Mouse (Mus musculus) layer of hippocampus, adult 2 months (tissue): Measurements from ENCODE around the gene Clic4. TPM values are rescaled to one million over a fixed set of nuclear protein-coding genes. Genes with fewer than 3 reads are reported as not detected.
A peak's percentile ranks its signal among the peaks of the same experiment; 100 is the strongest.

ENCODE experiments used
- DNase-seq, 2 experiments: peaks; one replicate each; pipeline ENCODE4 v3.0.0; 2022; ENCODE audit warnings: low spot score in 2 of 2
- H3K27ac ChIP-seq: fragments of 200-600 bp; 2 replicates; pipeline ENCODE4 v1.8.1; 2022
- H3K4me3 ChIP-seq: fragments of 200-600 bp; 2 replicates; pipeline ENCODE4 v1.8.1; 2022; ENCODE audit warnings: mild to moderate bottlenecking
- CTCF ChIP-seq: fragments of 200-600 bp; conservative IDR thresholded peaks from 2 replicates; pipeline ENCODE4 v1.8.1; 2022; ENCODE audit warnings: antibody characterized with exemption, mild to moderate bottlenecking, moderate library complexity
- total RNA-seq, 2 experiments: library from RNA; stranded (reverse); gene quantifications; 2 replicates each; pipeline ENCODE4 v1.2.3; 2021

Gene Clic4
- total RNA-seq, 2 experiments from 2014 or later: 31.2 to 34.2 TPM

DNA sequence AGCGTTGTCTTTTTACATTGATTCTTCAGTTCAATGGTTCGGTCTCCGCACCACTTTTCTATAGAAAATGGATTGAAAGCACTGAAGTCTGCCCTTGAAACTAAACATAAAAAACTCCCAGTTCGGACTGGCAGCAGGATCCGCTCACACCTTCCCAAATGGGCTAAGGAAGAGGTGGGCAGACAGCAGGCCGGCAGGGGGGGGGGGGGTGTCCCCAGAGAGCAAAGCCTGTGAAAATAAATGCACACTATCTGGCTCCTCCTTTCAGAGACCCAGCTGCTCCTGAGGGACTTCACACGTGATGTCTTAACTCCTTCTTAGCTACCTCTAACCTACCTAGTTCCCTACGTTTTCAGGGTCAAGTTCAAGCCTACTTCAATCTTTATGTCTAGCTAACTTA lies 5.1 kb downstream of the Clic4 start:
- 0 out of 2 replicates have a peak overlapping the region, but pooled peaks have one; percentile 41 for H3K27ac ChIP-seq
- H3K4me3 ChIP-seq: peak overlapping the region; percentile 22; the same call in 1 of the 2 replicates
- no peak for TF ChIP-seq CTCF
- no peak for DNase-seq

DNA sequence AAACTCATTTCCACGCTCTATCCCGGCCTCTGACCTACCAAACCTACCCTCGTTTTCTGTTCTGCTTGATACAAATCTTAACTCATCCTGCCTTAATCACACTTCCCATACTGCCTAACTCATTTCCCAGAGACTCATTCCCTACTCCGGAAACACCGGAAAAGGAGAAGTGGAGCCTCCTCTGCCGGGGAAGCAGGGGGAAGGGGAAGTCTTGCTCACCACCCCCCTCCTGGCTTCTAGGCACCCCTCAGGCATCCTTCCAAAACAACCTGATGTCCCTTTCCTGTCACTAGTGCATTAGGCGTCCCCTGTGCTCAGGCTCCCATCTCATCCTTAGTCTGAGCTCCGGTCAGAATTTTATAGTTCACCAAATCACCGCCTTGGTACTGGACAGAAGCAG lies 5.6 kb downstream of the Clic4 start:
- TF ChIP-seq CTCF: no peak
- H3K27ac ChIP-seq: 0 out of 2 replicates have a peak overlapping the region, but pooled peaks have one; percentile 41
- DNase-seq: no peak
- peak overlapping the region; percentile 22; the same call in 1 of the 2 replicates for H3K4me3 ChIP-seq

DNA sequence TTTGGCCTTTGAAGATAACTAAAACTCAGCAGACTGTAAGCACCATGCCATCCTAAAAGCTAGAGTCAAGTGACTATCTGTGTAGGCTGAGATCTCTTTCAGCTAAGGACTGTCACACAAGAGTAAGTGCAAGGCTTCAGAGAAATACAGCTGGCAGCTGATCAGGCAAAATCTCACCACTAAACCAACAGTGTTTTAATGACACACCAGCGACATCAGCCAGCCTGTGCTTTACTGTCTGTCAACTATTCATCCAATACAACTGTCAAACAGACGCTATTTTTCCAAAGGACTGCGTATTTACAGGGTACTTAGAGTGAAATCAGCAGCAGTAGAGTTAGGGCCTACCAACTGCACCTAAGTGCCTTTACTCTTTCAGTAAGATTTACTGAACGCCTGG lies 12.2 kb downstream of the Clic4 start:
- no peak for TF ChIP-seq CTCF
- no peak overlapping the region for H3K4me3 ChIP-seq
- DNase-seq: no peak
- no peak overlapping the region for H3K27ac ChIP-seq

DNA sequence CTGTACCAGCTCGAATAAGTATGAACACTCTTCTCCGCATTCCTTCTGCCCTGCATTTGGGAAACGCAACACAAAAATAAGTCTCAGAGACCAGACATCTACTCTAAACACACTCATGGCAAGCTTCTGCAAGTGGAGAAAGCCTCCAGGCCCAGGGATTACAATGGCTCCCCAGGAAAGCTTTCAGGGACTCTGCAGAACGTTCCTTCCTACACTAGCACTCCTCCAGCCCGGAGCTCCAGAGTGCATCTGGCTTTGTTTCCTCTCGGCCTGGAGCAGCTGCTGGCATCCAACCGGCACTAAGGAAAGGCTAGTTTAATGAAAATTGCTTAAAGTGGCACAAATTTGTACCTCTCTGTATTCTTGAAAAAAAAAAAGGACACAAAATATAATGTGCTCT lies 14.1 kb downstream of the Clic4 start:
- H3K4me3 ChIP-seq: no peak overlapping the region
- TF ChIP-seq CTCF: no peak
- DNase-seq: peak in 1 of 2 experiments; percentile 11
- peak overlapping the region; percentile 56 for H3K27ac ChIP-seq

DNA sequence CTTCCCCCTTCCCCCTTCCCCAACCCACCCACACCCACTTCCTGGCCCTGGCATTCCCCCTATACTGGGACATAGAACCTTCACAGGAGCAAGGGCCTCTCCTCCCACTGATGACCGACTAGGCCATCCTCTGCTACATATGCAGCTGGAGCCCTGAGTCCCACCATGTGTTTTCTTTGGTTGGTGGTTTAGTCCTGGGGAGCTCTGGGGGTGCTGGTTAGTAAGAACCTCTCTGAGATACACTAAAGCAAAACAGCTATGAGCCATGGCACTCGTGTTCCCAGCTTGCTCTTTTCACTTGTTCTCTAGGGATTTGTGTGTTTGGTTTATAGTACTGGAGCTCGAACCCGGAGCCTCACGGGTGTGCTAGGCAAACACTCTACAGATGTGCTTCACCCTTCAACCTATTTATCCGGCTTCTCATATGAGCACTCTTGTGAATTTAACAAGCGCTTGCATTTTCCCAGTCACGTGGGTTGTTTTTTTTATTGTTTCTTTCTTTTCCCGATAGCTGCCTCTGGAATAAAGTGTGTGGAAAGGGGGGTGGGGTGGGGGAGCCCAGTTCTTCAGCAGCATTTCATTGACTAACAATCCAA lies 14.6 kb downstream of the Clic4 start:
- Histone ChIP-seq H3K27ac (peak overlapping the region; percentile 56), H3K4me3 (no peak overlapping the region)
- TF ChIP-seq CTCF: no peak
- no peak for DNase-seq

DNA sequence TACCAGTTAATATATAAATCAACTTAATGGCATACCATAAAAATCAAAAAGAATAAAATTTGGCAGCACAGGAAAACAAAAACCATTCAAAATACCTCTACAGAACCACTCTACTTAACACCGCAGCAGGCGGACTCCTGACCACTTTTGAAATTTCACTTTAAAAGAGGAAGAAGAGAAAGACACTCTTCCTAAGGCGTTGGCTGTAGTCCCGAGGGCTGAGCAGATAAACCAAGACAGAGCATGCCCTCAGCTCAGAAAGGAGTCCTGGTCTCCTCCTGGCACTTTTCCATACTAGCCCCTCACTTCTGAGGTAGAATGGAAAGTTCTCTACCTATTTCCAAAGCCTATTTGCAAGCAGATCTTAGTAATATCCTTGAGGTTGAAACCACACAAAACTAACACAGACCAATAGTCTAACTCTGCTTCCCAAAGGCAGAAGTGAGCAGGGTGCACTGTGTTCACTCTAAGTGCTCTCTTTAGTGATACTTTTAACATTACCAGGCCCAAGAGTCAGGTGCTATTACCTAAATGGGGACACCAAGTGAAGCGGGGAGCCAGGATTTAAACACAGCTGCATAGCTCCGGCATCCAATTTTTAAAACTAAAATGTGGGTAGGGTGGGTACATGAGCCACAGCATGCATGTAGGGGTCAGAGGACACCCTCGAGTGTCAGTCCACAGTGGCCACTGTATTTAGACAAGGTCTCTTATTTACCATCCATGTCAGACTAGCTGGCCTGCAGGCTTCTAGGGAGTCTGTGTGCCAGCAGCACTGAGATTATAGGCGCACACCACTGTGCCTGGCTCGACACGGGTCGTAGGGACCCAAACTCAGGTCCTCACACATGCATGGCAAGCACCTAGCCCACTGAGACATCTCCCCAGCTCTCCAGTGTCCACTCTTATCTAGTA lies 15.8 kb downstream of the Clic4 start:
- no peak overlapping the region for H3K27ac ChIP-seq
- DNase-seq: no peak
- TF ChIP-seq CTCF: no peak
- no peak overlapping the region for H3K4me3 ChIP-seq

DNA sequence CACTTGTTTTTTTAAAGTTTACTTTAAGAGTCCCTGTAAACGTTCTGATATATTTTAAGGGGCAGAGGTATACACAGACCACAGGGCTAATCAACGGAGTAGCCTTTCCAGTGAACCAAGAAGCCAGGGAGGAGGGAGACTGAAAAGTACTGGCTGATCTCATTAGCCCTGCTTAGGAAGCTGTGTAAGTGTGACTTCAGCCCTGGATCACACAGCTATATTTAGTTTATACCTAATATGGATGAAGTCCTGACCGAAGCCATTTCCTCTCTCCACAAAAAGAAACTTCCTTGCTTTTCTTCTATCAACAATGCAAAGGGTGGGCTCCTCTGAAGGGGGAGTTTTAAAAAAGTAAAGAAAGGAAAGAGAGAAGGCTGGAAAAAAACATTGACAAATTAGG lies 17.8 kb downstream of the Clic4 start:
- Histone ChIP-seq H3K27ac (peak overlapping the region; percentile 69), H3K4me3 (no peak overlapping the region)
- no peak for TF ChIP-seq CTCF
- no peak for DNase-seq

DNA sequence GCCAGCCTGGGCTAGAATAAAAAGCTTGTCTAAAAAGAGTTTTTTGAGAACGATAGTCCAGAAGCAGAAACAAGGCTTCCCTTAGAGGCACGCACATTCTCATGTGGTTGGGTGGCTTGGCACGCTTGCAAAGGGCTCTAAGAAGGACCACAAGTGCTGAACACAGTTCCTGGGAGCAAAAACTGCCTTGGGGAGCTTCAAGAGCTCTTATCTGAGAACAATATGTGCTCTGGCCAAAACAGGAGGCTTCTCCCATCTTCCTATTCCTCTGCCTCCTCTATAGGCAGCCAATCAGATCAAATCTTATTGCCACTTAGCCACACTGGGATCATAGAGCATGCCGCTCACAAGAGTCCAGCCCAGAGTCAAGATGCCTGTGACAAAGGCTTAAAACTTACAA lies 18.3 kb downstream of the Clic4 start:
- no peak for DNase-seq
- no peak for TF ChIP-seq CTCF
- Histone ChIP-seq H3K27ac (peak overlapping the region; percentile 69), H3K4me3 (no peak overlapping the region)

DNA sequence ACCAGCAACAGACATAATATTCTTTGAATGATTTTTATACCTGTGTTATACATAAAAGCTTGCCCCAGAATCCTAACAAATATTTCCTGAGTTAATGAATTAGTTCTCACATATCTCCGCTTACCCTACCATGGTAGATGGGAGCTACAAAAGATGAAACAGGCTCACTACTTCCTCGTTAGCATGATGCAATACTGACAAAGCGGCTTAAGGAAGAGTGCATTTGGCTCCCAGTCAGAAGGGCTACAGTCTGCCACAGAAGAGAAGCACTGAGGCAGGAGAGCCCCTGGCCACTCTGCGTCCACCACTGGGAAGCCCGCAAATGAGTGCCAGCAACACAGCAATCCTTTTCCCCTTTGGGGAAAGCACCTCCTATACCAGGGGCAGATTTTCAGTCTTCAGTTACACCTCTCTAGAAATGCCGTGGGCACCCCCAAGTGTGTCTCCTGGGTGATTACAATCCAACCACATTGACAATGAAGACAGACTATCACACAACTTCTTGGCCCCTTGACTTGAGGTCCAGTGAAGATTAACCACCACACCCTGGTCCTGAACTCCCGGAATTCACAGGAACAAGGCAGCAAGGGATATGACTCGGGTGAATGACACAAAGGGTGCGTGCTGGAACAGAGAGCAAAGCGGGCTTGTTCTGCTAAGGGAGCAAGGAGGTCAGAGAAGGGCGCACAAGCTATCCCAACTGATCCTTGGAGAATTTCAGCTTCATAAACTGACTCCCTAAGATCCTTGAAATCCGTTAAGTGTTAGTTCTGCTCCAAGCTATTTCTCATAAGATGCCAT lies 19.2 kb downstream of the Clic4 start:
- Histone ChIP-seq H3K27ac (peak overlapping the region; percentile 69), H3K4me3 (no peak overlapping the region)
- DNase-seq: no peak
- TF ChIP-seq CTCF: no peak

DNA sequence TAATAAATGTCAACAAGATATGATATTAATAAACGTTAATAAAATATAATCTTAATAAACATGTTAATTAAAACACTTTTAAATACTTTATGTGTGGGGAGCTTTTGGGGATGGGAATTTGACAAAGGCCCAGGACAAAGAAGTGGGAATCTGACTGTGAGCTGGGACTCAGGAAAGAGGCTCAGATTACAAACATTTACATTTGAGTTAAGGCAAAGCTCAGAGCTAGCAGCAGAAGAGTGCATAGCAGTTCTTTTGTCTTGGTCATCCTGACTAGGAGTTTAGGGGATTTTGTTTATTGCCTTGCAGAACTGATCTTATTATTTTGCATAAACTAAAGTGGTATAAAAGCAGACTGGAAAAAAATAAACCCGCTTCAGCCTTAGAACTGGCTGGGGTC lies 20.8 kb downstream of the Clic4 start:
- no peak for DNase-seq
- no peak for TF ChIP-seq CTCF
- Histone ChIP-seq H3K4me3 (no peak overlapping the region), H3K27ac (no peak overlapping the region)

DNA sequence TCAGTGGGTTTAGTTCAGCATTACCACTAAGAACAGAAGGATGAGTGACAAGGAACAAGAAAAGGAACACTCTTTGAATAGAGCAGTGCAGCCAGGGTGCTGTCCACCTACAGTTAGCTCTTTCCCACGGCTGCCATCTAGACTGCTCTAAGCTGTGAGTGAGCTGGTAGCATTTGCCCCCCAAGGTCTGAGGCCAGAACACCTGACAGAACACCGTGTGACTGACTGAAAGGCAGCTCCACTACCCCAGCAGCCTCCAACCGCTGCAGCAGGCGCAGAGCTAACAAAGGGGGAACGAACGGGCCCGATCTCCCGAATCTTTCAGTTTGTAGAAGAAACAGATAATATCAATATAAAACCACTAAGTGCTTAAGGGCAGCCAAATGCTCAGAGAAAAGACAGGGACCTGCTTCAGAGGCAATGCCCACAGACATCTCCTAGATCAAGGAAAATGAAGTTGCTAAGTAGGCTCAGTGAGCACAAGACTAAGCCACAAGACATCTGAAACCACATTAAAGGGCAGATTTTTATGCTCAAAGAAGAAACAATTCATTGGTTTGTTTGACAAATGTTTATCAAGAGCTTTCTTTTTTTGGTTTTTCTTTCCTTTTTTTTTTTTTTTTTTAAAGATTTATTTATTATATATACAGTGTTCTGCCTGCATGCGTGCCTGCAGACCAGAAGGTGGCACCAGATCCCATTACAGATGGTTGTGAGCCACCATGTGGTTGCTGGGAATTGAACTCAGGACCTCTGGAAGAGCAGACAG lies 24.2 kb downstream of the Clic4 start:
- TF ChIP-seq CTCF: peak; percentile 37
- H3K27ac ChIP-seq: no peak overlapping the region

More for the DNA sequence above, 24.2 kb downstream of the Clic4 start:
- H3K4me3 ChIP-seq: no peak overlapping the region
- DNase-seq: no peak
